Mouse (Mus musculus): ENCODE measurements at regions not wholly inside any gene's neighbourhood (a gene's known extent, or its start where the extent isn't known, plus 50 kb on each side); places are given as distances from the start of the nearest gene placed in this dataset.
A peak's percentile ranks its signal among the peaks of the same experiment; 100 is the strongest.

DNA sequence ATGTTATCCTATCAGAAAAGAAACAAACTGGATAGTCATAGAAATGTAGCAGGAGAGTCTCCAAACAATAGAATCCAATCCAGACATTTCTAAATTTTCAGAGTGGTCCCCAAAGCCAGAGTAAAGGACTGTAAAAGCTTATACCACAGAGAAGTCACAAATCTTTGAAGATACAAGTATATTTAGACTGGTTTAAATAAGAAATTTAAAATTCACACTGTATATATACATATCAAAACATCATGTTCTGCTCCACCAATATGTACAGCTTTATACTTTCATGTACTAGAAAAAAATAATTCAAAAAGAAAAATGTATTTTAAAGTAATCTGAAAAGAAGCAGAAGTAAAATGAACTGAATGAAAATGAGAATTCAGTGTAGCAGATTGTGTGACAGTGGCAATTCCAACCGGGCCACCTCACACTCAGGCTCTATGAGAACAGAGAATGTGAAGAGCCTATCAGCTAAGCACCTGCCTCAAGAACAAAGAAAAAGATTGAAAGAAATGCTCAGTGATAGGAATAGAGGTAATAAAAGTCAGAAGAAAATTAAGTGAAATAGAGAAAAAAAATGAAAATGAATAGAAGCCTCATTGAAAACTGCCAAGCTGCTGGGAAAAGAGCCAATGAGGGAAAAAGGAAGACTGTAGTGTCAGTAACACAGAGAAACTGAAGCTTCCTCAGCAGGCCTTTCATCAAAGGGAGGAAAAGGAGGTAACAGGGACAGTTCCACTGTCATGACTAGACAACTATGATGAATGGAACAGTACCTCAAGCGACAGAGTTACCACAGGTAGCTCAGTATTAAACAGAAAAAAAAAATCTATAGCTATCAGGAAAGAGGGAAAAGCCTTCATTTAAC, 209.5 kb downstream of the Cst10 start:
- ATAC-seq (ENCODE audit: low FRiP score) = no peak
- WGBS = 73% methylated on average over 2 of the region's 2 CpGs
- Histone ChIP-seq H3K4me3 (replicated peaks) (no peak overlapping the region), H3K9ac (replicated peaks) (no peak overlapping the region), H3K36me3 (no peaks in the 10 kb centered on the region), H3K27me3 (replicated peaks) (no peaks in the 10 kb centered on the region), H3K4me2 (no peak overlapping the region), H3K9me3 (replicated peaks) (no peaks in the 10 kb centered on the region), H3K27ac (replicated peaks) (no peak overlapping the region), H3K4me1 (no peaks in the 10 kb centered on the region)

GRCm38 (mm10) chr2:149625626-149626025, 203.4 kb upstream of the Syndig1 start:
- no peak overlapping the region for H3K9ac ChIP-seq (replicated peaks)
- no peak overlapping the region for H3K4me3 ChIP-seq (replicated peaks)
- H3K4me2 ChIP-seq = no peak overlapping the region
- ATAC-seq (ENCODE audit: low FRiP score) = no peak
- no peak overlapping the region for H3K27ac ChIP-seq (replicated peaks)
- no peaks in the 10 kb centered on the region for H3K27me3 ChIP-seq (replicated peaks)
- H3K4me1 ChIP-seq = 0 out of 2 replicates have a peak, but pooled peaks cover 2% of the 10 kb centered on the region
- no peaks in the 10 kb centered on the region for H3K36me3 ChIP-seq
- no peaks in the 10 kb centered on the region for H3K9me3 ChIP-seq (replicated peaks)
- 53% methylated on average over 1 of the region's 1 CpGs for WGBS

DNA sequence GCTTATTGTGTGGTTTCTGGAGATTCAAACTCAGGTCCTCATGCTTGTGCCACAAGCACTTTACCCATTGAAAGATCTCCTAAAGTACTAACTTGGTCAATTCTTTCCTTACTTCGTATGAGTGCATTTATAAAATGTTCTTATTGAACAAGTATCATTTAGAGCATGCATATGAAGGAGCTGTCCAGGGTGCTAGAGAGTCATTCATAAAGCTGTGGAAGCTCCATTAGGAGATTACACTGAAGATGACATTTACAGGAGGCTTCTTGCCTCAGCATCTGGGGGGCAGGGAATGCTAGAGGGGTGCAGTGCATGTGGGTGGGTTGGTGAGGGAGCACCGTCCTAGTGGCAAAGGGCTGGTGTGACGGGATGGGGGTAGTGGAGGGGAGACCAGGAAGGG, 187.8 kb upstream of the Syndig1 start:
- no peaks in the 10 kb centered on the region for H3K9me3 ChIP-seq (replicated peaks)
- no peaks in the 10 kb centered on the region for H3K36me3 ChIP-seq
- H3K27me3 ChIP-seq (replicated peaks) = no peaks in the 10 kb centered on the region
- H3K4me3 ChIP-seq (replicated peaks) = no peak overlapping the region
- no peaks in the 10 kb centered on the region for H3K4me1 ChIP-seq
- H3K4me2 ChIP-seq = no peak overlapping the region
- H3K9ac ChIP-seq (replicated peaks) = no peak overlapping the region
- no peak for ATAC-seq (ENCODE audit: low FRiP score)
- no peak overlapping the region for H3K27ac ChIP-seq (replicated peaks)
- 94% methylated on average over 3 of the region's 3 CpGs for WGBS

- Histone ChIP-seq H3K27me3 (replicated peaks) (no peaks in the 10 kb centered on the region), H3K9me3 (replicated peaks) (no peaks in the 10 kb centered on the region), H3K4me3 (replicated peaks) (no peak overlapping the region), H3K27ac (replicated peaks) (no peak overlapping the region), H3K4me2 (no peak overlapping the region), H3K4me1 (no peaks in the 10 kb centered on the region), H3K9ac (replicated peaks) (no peak overlapping the region), H3K36me3 (no peaks in the 10 kb centered on the region)
- WGBS = 37% methylated on average over 2 of the region's 2 CpGs
- ATAC-seq (ENCODE audit: low FRiP score) = no peak
These were observed 177.2 kb upstream of the Syndig1 start for GRCm38 (mm10) chr2:149651829-149652228.

DNA sequence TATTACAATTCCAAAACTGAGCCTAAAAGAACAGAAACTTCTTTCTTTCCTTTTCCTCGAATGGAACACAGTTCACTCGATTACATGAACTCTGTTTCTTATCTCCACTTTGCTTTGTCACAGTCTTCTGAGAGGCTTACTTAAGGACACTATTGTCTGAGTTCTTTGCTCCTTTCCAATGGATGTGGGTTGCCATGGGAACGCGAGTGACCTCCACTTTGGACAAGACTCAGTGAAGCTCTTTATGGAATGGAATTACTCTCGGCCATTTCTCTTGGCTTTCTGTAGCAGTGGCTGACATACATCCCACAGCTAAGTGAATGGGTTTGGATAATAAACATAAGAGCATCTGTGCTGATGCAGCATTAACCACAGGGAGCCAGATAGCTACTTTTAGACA, 167.9 kb upstream of the Syndig1 start:
- no peak overlapping the region for H3K9ac ChIP-seq (replicated peaks)
- H3K27ac ChIP-seq (replicated peaks) = no peak overlapping the region
- ATAC-seq (ENCODE audit: low FRiP score) = no peak
- no peaks in the 10 kb centered on the region for H3K4me1 ChIP-seq
- WGBS = 35% methylated on average over 5 of the region's 5 CpGs
- H3K27me3 ChIP-seq (replicated peaks) = no peaks in the 10 kb centered on the region
- no peaks in the 10 kb centered on the region for H3K9me3 ChIP-seq (replicated peaks)
- no peaks in the 10 kb centered on the region for H3K36me3 ChIP-seq
- H3K4me3 ChIP-seq (replicated peaks) = no peak overlapping the region
- no peak overlapping the region for H3K4me2 ChIP-seq

- no peak overlapping the region for H3K9ac ChIP-seq (replicated peaks)
- no peak overlapping the region for H3K27ac ChIP-seq (replicated peaks)
- H3K36me3 ChIP-seq = no peaks in the 10 kb centered on the region
- H3K4me3 ChIP-seq (replicated peaks) = no peak overlapping the region
- no peaks in the 10 kb centered on the region for H3K9me3 ChIP-seq (replicated peaks)
- H3K4me2 ChIP-seq = no peak overlapping the region
- H3K4me1 ChIP-seq = no peaks in the 10 kb centered on the region
- ATAC-seq (ENCODE audit: low FRiP score) = no peak
- H3K27me3 ChIP-seq (replicated peaks) = no peaks in the 10 kb centered on the region
These were observed 164.6 kb upstream of the Syndig1 start for GRCm38 (mm10) chr2:149664377-149664776.

GRCm38 (mm10) chr2:149666412-149666811, 162.6 kb upstream of the Syndig1 start:
- ATAC-seq (ENCODE audit: low FRiP score) = 0 out of 2 replicates have a peak, but pooled peaks have one; percentile 53
- no peaks in the 10 kb centered on the region for H3K27me3 ChIP-seq (replicated peaks)
- no peaks in the 10 kb centered on the region for H3K9me3 ChIP-seq (replicated peaks)
- 67% methylated on average over 3 of the region's 3 CpGs for WGBS
- H3K36me3 ChIP-seq = no peaks in the 10 kb centered on the region
- H3K4me1 ChIP-seq = no peaks in the 10 kb centered on the region
- no peak overlapping the region for H3K4me3 ChIP-seq (replicated peaks)
- H3K27ac ChIP-seq (replicated peaks) = no peak overlapping the region
- H3K4me2 ChIP-seq = no peak overlapping the region
- no peak overlapping the region for H3K9ac ChIP-seq (replicated peaks)

DNA sequence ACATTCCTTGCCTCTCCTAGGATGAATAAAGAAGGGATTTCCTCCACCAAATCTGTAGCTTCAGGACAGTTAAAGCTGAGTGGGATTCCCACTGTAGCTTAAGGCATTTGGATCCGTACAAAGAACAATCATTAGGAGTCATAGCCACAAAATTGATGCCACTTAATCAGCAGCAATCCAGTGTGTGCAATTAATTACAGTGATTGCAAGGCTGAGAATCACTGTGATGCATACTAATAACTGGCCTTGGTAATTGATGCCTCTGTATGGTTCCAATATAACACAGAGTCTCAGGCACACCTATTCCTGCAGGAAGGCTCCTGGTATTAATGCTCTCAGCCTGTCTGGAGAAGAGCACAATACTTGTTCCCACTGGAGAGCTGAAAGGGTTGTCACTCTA, 157.1 kb upstream of the Syndig1 start:
- Histone ChIP-seq H3K9me3 (replicated peaks) (no peaks in the 10 kb centered on the region), H3K9ac (replicated peaks) (no peak overlapping the region), H3K4me1 (peaks cover 5% of the 10 kb centered on the region; the same call in 1 of the 2 replicates), H3K4me3 (replicated peaks) (no peak overlapping the region), H3K36me3 (no peaks in the 10 kb centered on the region), H3K27ac (replicated peaks) (no peak overlapping the region), H3K4me2 (no peak overlapping the region), H3K27me3 (replicated peaks) (no peaks in the 10 kb centered on the region)
- 30% methylated on average over 1 of the region's 1 CpGs for WGBS
- peak; percentile 57; the same call in 1 of the 2 replicates for ATAC-seq (ENCODE audit: low FRiP score)

DNA sequence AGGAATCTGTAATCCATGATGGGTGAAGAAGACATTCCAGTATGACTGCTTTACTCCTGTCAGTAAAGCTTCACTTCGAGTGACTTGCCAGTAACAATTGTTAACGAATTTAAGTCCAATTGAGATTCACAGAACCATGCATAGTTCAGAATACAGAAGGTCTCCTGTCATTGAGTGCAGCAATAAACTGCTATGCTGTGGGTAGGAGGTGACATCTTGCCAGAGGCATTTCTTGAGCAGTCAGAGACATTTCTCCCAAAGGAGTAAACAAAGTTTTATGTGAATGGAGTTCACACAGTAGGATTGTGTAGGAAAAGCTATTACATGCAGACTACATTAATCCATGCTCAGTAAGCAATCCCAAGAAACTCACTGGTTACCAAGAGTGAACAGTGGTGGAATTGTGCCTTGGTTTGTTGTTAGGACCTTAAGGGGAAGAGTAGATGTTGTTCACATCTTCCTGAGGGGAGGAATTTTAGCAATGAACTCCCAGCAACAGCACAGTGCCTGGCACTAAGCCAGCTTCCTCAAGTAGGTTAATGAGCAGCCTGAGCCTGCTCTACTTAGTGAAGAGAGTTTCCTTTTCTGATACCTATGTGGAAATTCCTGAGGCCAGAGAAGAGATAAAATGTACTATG, 149.1 kb upstream of the Syndig1 start:
- H3K4me1 ChIP-seq = no peaks in the 10 kb centered on the region
- no peaks in the 10 kb centered on the region for H3K9me3 ChIP-seq (replicated peaks)
- H3K27ac ChIP-seq (replicated peaks) = no peak overlapping the region
- H3K36me3 ChIP-seq = no peaks in the 10 kb centered on the region
- H3K27me3 ChIP-seq (replicated peaks) = no peaks in the 10 kb centered on the region
- WGBS = 64% methylated on average over 2 of the region's 2 CpGs
- no peak overlapping the region for H3K9ac ChIP-seq (replicated peaks)
- no peak overlapping the region for H3K4me2 ChIP-seq
- no peak overlapping the region for H3K4me3 ChIP-seq (replicated peaks)
- no peak for ATAC-seq (ENCODE audit: low FRiP score)

DNA sequence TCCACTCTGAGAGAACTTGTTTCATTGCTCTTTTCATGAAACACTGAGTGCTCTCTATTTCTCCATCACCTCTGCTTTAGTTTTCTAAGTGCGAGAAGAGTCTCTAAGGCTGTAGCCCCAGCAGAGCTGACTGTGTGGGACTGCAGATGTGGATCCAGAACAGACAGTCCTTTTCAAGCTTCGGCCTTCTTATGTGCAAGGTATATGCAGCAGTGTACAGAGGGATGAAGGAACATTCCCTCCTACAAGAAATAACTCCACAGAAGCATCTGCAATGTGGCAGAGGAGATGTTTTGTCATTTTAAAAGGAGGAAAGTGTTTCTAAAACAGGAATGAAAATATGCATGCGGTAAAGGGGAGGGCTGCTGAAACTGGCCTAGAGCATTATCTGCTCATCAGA, 106.7 kb upstream of the Syndig1 start:
- H3K27me3 ChIP-seq (replicated peaks) = no peaks in the 10 kb centered on the region

DNA sequence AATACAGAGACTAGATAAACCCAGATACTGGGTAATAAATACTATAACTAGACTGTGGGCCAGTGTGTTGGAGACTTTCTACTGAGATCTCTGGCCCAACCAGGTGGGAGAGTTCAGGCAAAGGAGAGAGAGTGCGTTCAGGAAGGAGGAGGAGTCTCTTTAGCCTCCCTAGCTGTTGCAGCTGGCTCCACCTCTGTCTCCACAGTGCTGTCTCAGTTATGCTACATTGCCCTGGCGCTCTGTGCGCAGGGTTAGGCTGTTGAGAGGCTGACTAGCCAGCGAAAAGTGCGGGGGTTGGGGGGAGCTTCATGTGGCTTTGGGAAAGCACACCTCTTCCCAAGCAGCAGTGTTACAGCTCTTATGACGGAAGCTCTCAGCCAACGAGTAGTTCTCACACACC, 104.7 kb upstream of the Syndig1 start:
- Histone ChIP-seq H3K27ac (replicated peaks) (no peak overlapping the region), H3K9me3 (replicated peaks) (no peaks in the 10 kb centered on the region), H3K27me3 (replicated peaks) (no peaks in the 10 kb centered on the region), H3K4me1 (no peaks in the 10 kb centered on the region), H3K4me2 (no peak overlapping the region), H3K36me3 (no peaks in the 10 kb centered on the region), H3K4me3 (replicated peaks) (no peak overlapping the region), H3K9ac (replicated peaks) (no peak overlapping the region)
- ATAC-seq (ENCODE audit: low FRiP score) = no peak
- 35% methylated on average over 7 of the region's 7 CpGs for WGBS

More for the DNA sequence above, 106.7 kb upstream of the Syndig1 start:
- no peaks in the 10 kb centered on the region for H3K36me3 ChIP-seq
- H3K4me1 ChIP-seq = no peaks in the 10 kb centered on the region
- 77% methylated on average over 3 of the region's 3 CpGs for WGBS
- no peak overlapping the region for H3K9ac ChIP-seq (replicated peaks)
- no peak overlapping the region for H3K27ac ChIP-seq (replicated peaks)
- H3K4me3 ChIP-seq (replicated peaks) = no peak overlapping the region
- no peaks in the 10 kb centered on the region for H3K9me3 ChIP-seq (replicated peaks)
- no peak overlapping the region for H3K4me2 ChIP-seq
- no peak for ATAC-seq (ENCODE audit: low FRiP score)

- H3K4me1 ChIP-seq = no peaks in the 10 kb centered on the region
- 83% methylated on average over 3 of the region's 3 CpGs for WGBS
- H3K36me3 ChIP-seq = no peaks in the 10 kb centered on the region
- H3K4me2 ChIP-seq = no peak overlapping the region
- no peak overlapping the region for H3K27ac ChIP-seq (replicated peaks)
- H3K9ac ChIP-seq (replicated peaks) = no peak overlapping the region
- no peak for ATAC-seq (ENCODE audit: low FRiP score)
- no peak overlapping the region for H3K4me3 ChIP-seq (replicated peaks)
- no peaks in the 10 kb centered on the region for H3K27me3 ChIP-seq (replicated peaks)
- H3K9me3 ChIP-seq (replicated peaks) = no peaks in the 10 kb centered on the region
These were observed 103.1 kb upstream of the Syndig1 start for GRCm38 (mm10) chr2:149725932-149726331.

Measured in neural tube, embryonic 15.5 days (tissue).